Mouse (Mus musculus) brain, adult 2 months (tissue): ENCODE measurements around the gene Nup43.
A peak's percentile ranks its signal among the peaks of the same experiment; 100 is the strongest.

Experiments
- DNase-seq: peaks from one replicate; pipeline ENCODE4 v3.0.0; 2011; ENCODE audit warnings: low read depth, low spot score

The Nup43 gene

GRCm38 (mm10) chr10:7682249-7682648 is 14.9 kb downstream of the Nup43 start:
- DNase-seq = no peak

- no peak for DNase-seq
Observed at GRCm38 (mm10) chr10:7686902-7687301, 19.6 kb downstream of the Nup43 start.

- no peak for DNase-seq
Observed at GRCm38 (mm10) chr10:7695286-7695685, 28.0 kb downstream of the Nup43 start.

- no peak for DNase-seq
Observed at GRCm38 (mm10) chr10:7700120-7700519, 32.8 kb downstream of the Nup43 start.

GRCm38 (mm10) chr10:7702586-7702985 is 35.3 kb downstream of the Nup43 start:
- DNase-seq = peak; percentile 54

- no peak for DNase-seq
Observed at GRCm38 (mm10) chr10:7710121-7710520, 42.8 kb downstream of the Nup43 start.

- DNase-seq = no peak
Observed at GRCm38 (mm10) chr10:7712506-7712905, 45.2 kb downstream of the Nup43 start.

GRCm38 (mm10) chr10:7715056-7715455 is 47.8 kb downstream of the Nup43 start:
- DNase-seq = no peak

GRCm38 (mm10) chr10:7725751-7726500 is 58.6 kb downstream of the Nup43 start, which contains the start of gene Katna1:
TSS of gene Katna1 (plus strand) at chr10:7726000.
- peak; percentile 96 for DNase-seq

- no peak for DNase-seq
Observed at GRCm38 (mm10) chr10:7726501-7726812, 59.2 kb downstream of the Nup43 start.

- no peak for DNase-seq
Observed at GRCm38 (mm10) chr10:7727011-7727410, 59.7 kb downstream of the Nup43 start.
